Mouse (Mus musculus): ENCODE measurements around the gene Gm6793. TPM values are rescaled to one million over a fixed set of nuclear protein-coding genes. Genes with fewer than 3 reads are reported as not detected.

Gene Gm6793
- polyA plus RNA-seq, 1 experiment, result not detected

DNA sequence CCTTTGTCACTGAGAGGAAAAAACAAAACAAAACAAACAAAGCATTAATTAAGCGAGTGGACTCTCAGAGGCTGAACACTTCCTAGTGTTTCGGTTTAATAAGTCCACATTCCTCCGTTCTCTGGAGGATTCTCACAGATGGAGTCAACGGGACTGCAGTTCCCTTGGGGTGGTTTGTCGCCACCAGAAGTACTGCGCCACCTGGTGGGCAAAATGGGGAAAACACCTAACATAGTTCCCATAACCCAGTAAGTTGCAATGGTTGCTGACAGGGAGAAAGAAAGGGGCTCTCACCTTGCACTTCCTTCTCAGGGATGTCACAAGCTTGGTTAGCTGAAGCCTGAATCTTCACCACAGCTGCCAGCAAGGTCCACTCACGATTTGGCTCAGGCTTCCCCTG lies 24.9 kb downstream of the Gm6793 start:
- Histone ChIP-seq H3K27ac (ENCODE audit: insufficient read depth, low read depth, low read length) (no peak overlapping the region), H3K4me1 (ENCODE audit: control insufficient read depth, insufficient read depth, insufficient read length, low read length) (no peaks in the 10 kb centered on the region), H3K36me3 (ENCODE audit: control insufficient read depth, insufficient read depth, low read length) (peaks cover 26% of the 10 kb centered on the region), H3K4me3 (ENCODE audit: low read depth, low read length) (no peak overlapping the region), H3K27me3 (ENCODE audit: control insufficient read depth, insufficient read depth, low read length) (no peaks in the 10 kb centered on the region)
- peak; percentile 87; the same call in 1 of the 2 replicates for TF ChIP-seq CTCF (IDR thresholded peaks at IDR 0.05; ENCODE audit: extremely low read depth, insufficient read length, insufficient replicate concordance, low read depth, low read length)
- TF ChIP-seq POLR2A (IDR thresholded peaks at IDR 0.05; ENCODE audit: low read depth, low read length), result no peak
- WGBS, result 4% methylated on average over 7 of the region's 7 CpGs

DNA sequence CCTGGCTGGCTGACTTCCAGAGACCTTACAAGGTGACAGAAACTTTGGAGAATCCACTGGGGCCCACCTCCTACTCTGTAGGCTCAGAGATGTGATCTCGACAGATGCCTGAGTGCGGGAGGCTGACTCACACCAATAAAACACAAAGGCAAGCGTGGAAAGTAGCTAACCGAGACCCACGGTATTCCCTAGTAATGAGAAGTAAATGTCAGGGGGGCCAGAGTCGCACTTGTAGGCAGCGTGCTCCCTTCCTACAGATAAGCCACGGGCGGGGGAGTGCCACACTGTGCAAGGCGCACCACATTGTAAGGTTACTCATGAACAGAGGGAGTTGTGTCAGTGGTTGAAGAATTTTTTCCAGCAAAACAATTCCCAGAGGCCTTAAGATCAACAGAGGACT lies 30.3 kb downstream of the Gm6793 start:
- Histone ChIP-seq H3K4me3 (ENCODE audit: low read depth, low read length) (no peak overlapping the region), H3K27ac (ENCODE audit: insufficient read depth, low read depth, low read length) (no peak overlapping the region), H3K4me1 (ENCODE audit: control insufficient read depth, insufficient read depth, insufficient read length, low read length) (no peaks in the 10 kb centered on the region), H3K27me3 (ENCODE audit: control insufficient read depth, insufficient read depth, low read length) (no peaks in the 10 kb centered on the region), H3K36me3 (ENCODE audit: control insufficient read depth, insufficient read depth, low read length) (peaks cover 14% of the 10 kb centered on the region)
- TF ChIP-seq CTCF (IDR thresholded peaks at IDR 0.05; ENCODE audit: extremely low read depth, insufficient read length, insufficient replicate concordance, low read depth, low read length), result no peak
- TF ChIP-seq POLR2A (IDR thresholded peaks at IDR 0.05; ENCODE audit: low read depth, low read length), result no peak
- 84% methylated on average over 10 of the region's 10 CpGs for WGBS

DNA sequence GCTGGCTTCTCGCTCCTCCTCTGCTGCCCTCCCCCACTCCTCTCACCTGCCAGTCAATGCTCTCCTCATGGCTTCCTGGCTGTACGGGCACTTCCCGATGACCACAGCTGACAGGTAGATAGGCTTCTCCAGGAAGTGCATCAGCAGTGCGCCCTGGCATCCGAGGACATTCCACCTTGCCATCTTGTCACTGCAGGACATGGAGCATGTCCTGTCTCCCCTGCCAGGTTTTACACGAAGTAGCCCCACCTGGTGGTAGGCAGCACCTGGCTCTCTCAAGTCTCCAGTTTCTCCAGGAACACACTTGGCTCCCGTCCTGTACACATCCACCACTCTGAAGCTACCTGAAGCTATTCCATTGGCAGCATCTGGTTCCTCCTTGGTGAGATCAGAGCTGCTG lies 32.7 kb downstream of the Gm6793 start:
- Histone ChIP-seq H3K27me3 (ENCODE audit: control insufficient read depth, insufficient read depth, low read length) (no peaks in the 10 kb centered on the region), H3K36me3 (ENCODE audit: control insufficient read depth, insufficient read depth, low read length) (peaks cover 13% of the 10 kb centered on the region), H3K4me3 (ENCODE audit: low read depth, low read length) (no peak overlapping the region), H3K4me1 (ENCODE audit: control insufficient read depth, insufficient read depth, insufficient read length, low read length) (no peaks in the 10 kb centered on the region), H3K27ac (ENCODE audit: insufficient read depth, low read depth, low read length) (no peak overlapping the region)
- TF ChIP-seq CTCF (IDR thresholded peaks at IDR 0.05; ENCODE audit: extremely low read depth, insufficient read length, insufficient replicate concordance, low read depth, low read length) (peak; percentile 28; the same call in 1 of the 2 replicates), POLR2A (IDR thresholded peaks at IDR 0.05; ENCODE audit: low read depth, low read length) (no peak)
- 69% methylated on average over 7 of the region's 7 CpGs for WGBS

DNA sequence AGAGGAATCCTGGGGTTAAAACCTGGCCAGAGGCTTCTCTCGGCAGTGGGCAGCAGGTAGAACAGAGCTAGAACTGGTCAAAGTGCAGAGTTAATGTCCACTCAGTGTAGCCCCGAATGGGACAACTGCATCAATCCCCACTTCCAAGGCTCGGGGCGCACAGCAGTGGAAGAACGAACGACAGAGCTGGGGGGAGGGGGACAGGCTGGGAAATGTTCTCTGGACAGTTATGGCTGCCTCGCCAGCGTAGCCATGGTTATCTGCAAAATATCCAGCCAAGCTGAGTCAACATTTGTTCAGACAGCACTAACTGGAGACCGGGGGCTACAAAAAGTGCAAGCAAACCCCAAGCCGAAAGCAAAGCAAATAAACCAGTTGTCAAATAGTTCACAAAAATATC lies 36.7 kb downstream of the Gm6793 start:
- Histone ChIP-seq H3K27ac (ENCODE audit: insufficient read depth, low read depth, low read length) (no peak overlapping the region), H3K4me1 (ENCODE audit: control insufficient read depth, insufficient read depth, insufficient read length, low read length) (peaks cover 5% of the 10 kb centered on the region; the same call in 1 of the 2 replicates), H3K4me3 (ENCODE audit: low read depth, low read length) (no peak overlapping the region), H3K36me3 (ENCODE audit: control insufficient read depth, insufficient read depth, low read length) (peaks cover 11% of the 10 kb centered on the region; the same call in 1 of the 2 replicates), H3K27me3 (ENCODE audit: control insufficient read depth, insufficient read depth, low read length) (no peaks in the 10 kb centered on the region)
- no peak for TF ChIP-seq POLR2A (IDR thresholded peaks at IDR 0.05; ENCODE audit: low read depth, low read length)
- no peak for TF ChIP-seq CTCF (IDR thresholded peaks at IDR 0.05; ENCODE audit: extremely low read depth, insufficient read length, insufficient replicate concordance, low read depth, low read length)
- WGBS, result 80% methylated on average over 10 of the region's 10 CpGs

DNA sequence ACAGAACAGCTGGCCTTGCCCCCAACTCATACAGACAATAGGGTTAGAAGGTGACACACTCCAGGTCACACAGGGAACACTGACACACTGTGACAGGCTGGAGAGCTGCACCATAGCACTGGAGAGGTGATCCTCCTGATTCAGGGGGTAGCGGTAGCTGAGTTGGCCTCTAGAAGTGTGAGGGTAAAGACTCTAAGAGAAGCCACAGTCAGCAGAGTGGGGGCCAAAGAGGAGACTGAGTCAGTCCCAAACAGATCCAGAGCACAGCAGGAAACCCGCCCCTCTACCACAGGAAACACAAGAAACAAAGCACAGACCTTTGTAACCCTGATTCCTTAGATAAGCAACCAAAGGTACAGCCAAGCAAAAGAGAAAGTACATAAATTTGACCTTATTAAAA lies 38.5 kb downstream of the Gm6793 start:
- Histone ChIP-seq H3K27me3 (ENCODE audit: control insufficient read depth, insufficient read depth, low read length) (no peaks in the 10 kb centered on the region), H3K36me3 (ENCODE audit: control insufficient read depth, insufficient read depth, low read length) (peaks cover 11% of the 10 kb centered on the region; the same call in 1 of the 2 replicates), H3K4me3 (ENCODE audit: low read depth, low read length) (no peak overlapping the region), H3K27ac (ENCODE audit: insufficient read depth, low read depth, low read length) (peak overlapping the region; percentile 49), H3K4me1 (ENCODE audit: control insufficient read depth, insufficient read depth, insufficient read length, low read length) (peaks cover 5% of the 10 kb centered on the region; the same call in 1 of the 2 replicates)
- TF ChIP-seq POLR2A (IDR thresholded peaks at IDR 0.05; ENCODE audit: low read depth, low read length) (no peak), CTCF (IDR thresholded peaks at IDR 0.05; ENCODE audit: extremely low read depth, insufficient read length, insufficient replicate concordance, low read depth, low read length) (no peak)
- 72% methylated on average over 2 of the region's 2 CpGs for WGBS

DNA sequence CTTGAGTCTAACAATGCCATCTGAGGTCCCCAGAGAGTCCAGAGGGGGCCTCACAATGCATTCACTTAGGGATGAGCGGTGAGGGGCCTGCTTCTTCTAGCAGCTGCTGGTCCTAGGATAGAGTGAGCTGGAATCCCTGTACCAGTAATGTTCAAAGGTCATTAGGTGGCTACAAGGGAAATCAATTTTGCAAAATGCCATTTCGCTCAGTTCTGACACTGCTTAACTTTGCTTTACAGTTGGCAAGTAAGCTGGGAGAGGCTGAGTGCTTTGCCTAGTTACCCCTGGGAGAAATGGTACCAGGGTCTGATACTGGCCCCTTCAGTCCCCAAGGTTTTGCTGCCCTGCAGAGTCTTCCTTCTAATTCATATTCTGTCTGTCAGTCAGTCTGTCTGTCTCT lies 39.1 kb downstream of the Gm6793 start:
- 97% methylated on average over 2 of the region's 2 CpGs for WGBS
- peaks cover 11% of the 10 kb centered on the region; the same call in 1 of the 2 replicates for H3K36me3 ChIP-seq (ENCODE audit: control insufficient read depth, insufficient read depth, low read length)
- no peak overlapping the region for H3K27ac ChIP-seq (ENCODE audit: insufficient read depth, low read depth, low read length)
- TF ChIP-seq POLR2A (IDR thresholded peaks at IDR 0.05; ENCODE audit: low read depth, low read length) (no peak), CTCF (IDR thresholded peaks at IDR 0.05; ENCODE audit: extremely low read depth, insufficient read length, insufficient replicate concordance, low read depth, low read length) (no peak)
- no peaks in the 10 kb centered on the region for H3K27me3 ChIP-seq (ENCODE audit: control insufficient read depth, insufficient read depth, low read length)
- H3K4me1 ChIP-seq (ENCODE audit: control insufficient read depth, insufficient read depth, insufficient read length, low read length), result peaks cover 5% of the 10 kb centered on the region; the same call in 1 of the 2 replicates
- no peak overlapping the region for H3K4me3 ChIP-seq (ENCODE audit: low read depth, low read length)

DNA sequence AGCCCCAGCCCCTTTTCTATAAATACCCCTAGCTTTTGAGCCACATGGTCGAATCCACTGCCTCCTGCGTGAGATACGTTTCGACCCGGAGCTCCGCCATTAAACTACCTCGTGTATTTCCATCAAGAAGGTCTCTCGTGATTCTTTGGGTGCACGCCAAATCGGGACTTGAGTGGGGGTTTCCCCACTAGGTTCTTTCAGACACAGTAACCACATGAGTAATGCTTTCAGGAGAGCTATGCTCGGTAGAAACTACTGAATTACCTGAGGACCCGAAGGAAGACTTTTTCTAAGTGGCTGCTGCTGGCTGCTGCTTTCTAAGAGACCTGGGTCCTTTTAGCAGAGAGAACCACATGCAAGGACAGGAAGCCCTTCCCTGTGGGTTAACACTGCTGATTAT lies 40.7 kb downstream of the Gm6793 start:
- TF ChIP-seq POLR2A (IDR thresholded peaks at IDR 0.05; ENCODE audit: low read depth, low read length) (no peak), CTCF (IDR thresholded peaks at IDR 0.05; ENCODE audit: extremely low read depth, insufficient read length, insufficient replicate concordance, low read depth, low read length) (no peak)
- 95% methylated on average over 12 of the region's 12 CpGs for WGBS
- H3K4me3 ChIP-seq (ENCODE audit: low read depth, low read length), result no peak overlapping the region
- H3K36me3 ChIP-seq (ENCODE audit: control insufficient read depth, insufficient read depth, low read length), result peaks cover 10% of the 10 kb centered on the region; the same call in 1 of the 2 replicates
- H3K27ac ChIP-seq (ENCODE audit: insufficient read depth, low read depth, low read length), result no peak overlapping the region
- peaks cover 5% of the 10 kb centered on the region; the same call in 1 of the 2 replicates for H3K4me1 ChIP-seq (ENCODE audit: control insufficient read depth, insufficient read depth, insufficient read length, low read length)
- no peaks in the 10 kb centered on the region for H3K27me3 ChIP-seq (ENCODE audit: control insufficient read depth, insufficient read depth, low read length)
